Mouse (Mus musculus) skeletal muscle tissue, adult 2 months (tissue): ENCODE data around the gene Prl.
"Not testable (repeated sequence)": the region's sequence is repeated elsewhere in the genome, so short reads cannot be mapped to it uniquely, and the experiment has no call there.

ENCODE experiments used
- DNase-seq: peaks from one replicate; pipeline ENCODE4 v3.0.0-alpha.2; 2012; ENCODE audit warnings: low read depth, low spot score

The Prl gene

GRCm38 (mm10) chr13:27057270-27057669, at the start of gene Prl:
Gene Prl, plus strand, starts transcription at chr13:27057570.
- DNase-seq, result no peak

GRCm38 (mm10) chr13:27026614-27027013, 30.8 kb upstream of the Prl start:
- DNase-seq, result no peak

- no peak for DNase-seq
Measured at GRCm38 (mm10) chr13:27027376-27027775, 30.0 kb upstream of the Prl start.

- no peak for DNase-seq
Measured at GRCm38 (mm10) chr13:27028501-27029240, 28.7 kb upstream of the Prl start.

- no peak for DNase-seq
Measured at GRCm38 (mm10) chr13:27031101-27031852, 26.1 kb upstream of the Prl start.

GRCm38 (mm10) chr13:27031853-27032240, 25.5 kb upstream of the Prl start:
- DNase-seq, result no peak

- no peak for DNase-seq
Measured at GRCm38 (mm10) chr13:27032998-27033397, 24.4 kb upstream of the Prl start.

- no peak for DNase-seq
Measured at GRCm38 (mm10) chr13:27042185-27042584, 15.2 kb upstream of the Prl start.

GRCm38 (mm10) chr13:27043326-27043725, 14.0 kb upstream of the Prl start:
- DNase-seq, result no peak

GRCm38 (mm10) chr13:27059177-27059576, 1.8 kb downstream of the Prl start:
- DNase-seq, result no peak

- DNase-seq, result not testable (repeated sequence)
Measured at GRCm38 (mm10) chr13:27093890-27094289, 36.5 kb downstream of the Prl start, which contains the start of gene Prl3d1. Gene Prl3d1, plus strand, starts transcription at chr13:27094190.
